Comparison of ENCODE assay signal across 8 mouse cellular contexts in the genomic region with DNA sequence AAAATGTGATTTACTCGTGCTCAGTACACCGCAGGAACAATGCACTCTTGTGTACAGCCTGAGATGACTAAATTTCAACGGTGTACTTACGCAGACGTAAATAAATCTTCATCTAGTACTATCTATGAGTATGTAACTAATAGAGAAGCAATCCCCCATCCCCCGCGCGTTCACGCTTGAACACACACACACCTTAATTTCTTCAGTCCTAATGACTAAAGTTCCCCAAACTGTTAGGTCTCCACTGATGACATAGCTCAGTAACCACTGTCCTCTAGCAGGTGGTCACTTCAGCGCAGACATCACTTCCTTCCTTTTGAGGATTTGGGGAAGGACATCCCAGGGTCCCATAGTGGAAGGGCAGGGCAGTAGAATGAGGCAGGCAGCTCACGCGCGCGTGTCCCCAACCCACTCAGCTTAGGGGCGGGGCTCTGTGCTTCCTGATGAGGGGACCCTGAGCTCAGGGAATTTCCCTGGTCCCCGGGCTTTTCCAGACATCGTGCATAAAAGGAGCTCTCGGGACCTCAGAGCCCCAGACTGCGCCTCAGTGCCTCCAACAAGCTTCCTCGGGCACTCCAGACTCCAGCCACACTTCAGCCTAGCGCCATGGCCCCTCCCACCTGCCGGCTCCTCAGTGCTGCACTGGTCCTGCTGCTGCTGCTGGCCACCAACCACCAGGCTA. TPM values are rescaled to one million over a fixed set of nuclear protein-coding genes. Genes with fewer than 3 reads are reported as not detected.
DNase-seq lines count a peak whose midpoint lies in the region; ATAC-seq and TF ChIP-seq lines count a peak whose summit lies in the region.

A gene (plus strand): TSS at position 533 of the 682 bp plus-strand sequence.

- 8% methylated on average over 22 of the region's 22 CpGs for WGBS in hindbrain, postnatal 0 days
- WGBS in stomach, postnatal 0 days: 11% methylated on average over 22 of the region's 22 CpGs

- TF ChIP-seq CTCF in hindbrain, postnatal 0 days (IDR thresholded peaks at IDR 0.05; ENCODE audit: low read depth): no peak
- no peak for TF ChIP-seq CTCF in stomach, postnatal 0 days (IDR thresholded peaks at IDR 0.05; ENCODE audit: low read depth)

- H3K27me3 ChIP-seq in hindbrain, postnatal 0 days (ENCODE audit: insufficient read depth, low read length): peaks cover 8% of the 10 kb centered on the region
- no peaks in the 10 kb centered on the region; the same call in 1 of the 2 replicates for H3K27me3 ChIP-seq in stomach, postnatal 0 days (ENCODE audit: control insufficient read depth, insufficient read depth, low read length)

- no peak within 1 kb of the TSS for H3K9ac ChIP-seq in hindbrain, postnatal 0 days (replicated peaks; ENCODE audit: low read length)
- no peak within 1 kb of the TSS for H3K9ac ChIP-seq in stomach, postnatal 0 days (ENCODE audit: low read length)

- DNase-seq in adrenal gland, adult 2 months: peak; percentile 29
- DNase-seq in adrenal gland, adult 18-20 months (ENCODE audit: low spot score in 2 of 2): no peak
- DNase-seq in embryo, embryonic 10.5 days (ENCODE audit: low spot score): peak; percentile 16
- no peak for DNase-seq in hindbrain, postnatal 0 days (ENCODE audit: low spot score)
- peak; percentile 20 for DNase-seq in stomach, postnatal 0 days (ENCODE audit: low spot score)
- DNase-seq in spleen, postnatal 14 days (ENCODE audit: low spot score in 2 of 2): no peak
- DNase-seq in cerebellum, adult 8-10 months: no peak

- 0 out of 2 replicates have a peak, but pooled peaks cover 3% of the 10 kb centered on the region for H3K4me1 ChIP-seq in hindbrain, postnatal 0 days (ENCODE audit: insufficient read depth, low read length)
- H3K4me1 ChIP-seq in stomach, postnatal 0 days (replicated peaks; ENCODE audit: control insufficient read depth, insufficient read depth): peaks cover 3% of the 10 kb centered on the region; the same call in 1 of the 2 replicates

- peak within 1 kb of the TSS; percentile 66 for H3K4me2 ChIP-seq in hindbrain, postnatal 0 days (ENCODE audit: low read depth, low read length)
- H3K4me2 ChIP-seq in stomach, postnatal 0 days (replicated peaks; ENCODE audit: low read depth): peak within 1 kb of the TSS; percentile 62

- peak; percentile 71 for ATAC-seq in hindbrain, postnatal 0 days
- ATAC-seq in megakaryocyte, adult 5-6 weeks (ENCODE audit: poor library complexity, severe bottlenecking): peak; percentile 86
- ATAC-seq in stomach, postnatal 0 days (ENCODE audit: low FRiP score, low TSS enrichment): peak; percentile 47; the same call in 1 of the 2 replicates

- TF ChIP-seq EP300 in stomach, postnatal 0 days (optimal IDR thresholded peaks at IDR 0.05): no peak

- no peaks in the 10 kb centered on the region for H3K36me3 ChIP-seq in hindbrain, postnatal 0 days (ENCODE audit: insufficient read depth, low read length)
- no peaks in the 10 kb centered on the region for H3K36me3 ChIP-seq in stomach, postnatal 0 days (ENCODE audit: control insufficient read depth, insufficient read depth, low read length)

- H3K4me3 ChIP-seq in hindbrain, postnatal 0 days (ENCODE audit: low read length): peak within 1 kb of the TSS; percentile 31
- H3K4me3 ChIP-seq in stomach, postnatal 0 days (ENCODE audit: low read depth, low read length): peak within 1 kb of the TSS; percentile 20

- no peak within 1 kb of the TSS for H3K27ac ChIP-seq in hindbrain, postnatal 0 days
- H3K27ac ChIP-seq in stomach, postnatal 0 days (replicated peaks): no peak within 1 kb of the TSS

- no peaks in the 10 kb centered on the region for H3K9me3 ChIP-seq in hindbrain, postnatal 0 days (ENCODE audit: low read length)
- H3K9me3 ChIP-seq in stomach, postnatal 0 days (ENCODE audit: control insufficient read depth, low read length): no peaks in the 10 kb centered on the region

RNA-seq across cellular contexts. Expression of the gene that starts here (rescaled TPM):
- under 1 TPM in 1 of 2 experiments, not detected in 1; 0.35 TPM for total RNA-seq in adrenal gland, adult 2 months (2021)
- 1.9 TPM in 2 replicates for polyA plus RNA-seq in adrenal gland, adult 2 months (2012; rRNA removed)
- under 1 TPM in 1 of 2 experiments, not detected in 1; 0.32 TPM for total RNA-seq in adrenal gland, adult 18-20 months (2021)
- not detected in 2 replicates for total RNA-seq in hindbrain, postnatal 0 days (2014; rRNA removed)
- polyA plus RNA-seq in hindbrain, postnatal 0 days (2015; fragmentation: Nextera tagmentation; extraction: Ambion mirVana): 0.14 TPM in 1 of 2 replicates, not detected in the other
- total RNA-seq in megakaryocyte, adult 5-6 weeks (2015): 12.9 and 38.9 TPM in 2 replicates
- total RNA-seq in megakaryocyte, adult 5-6 weeks (2017): 19.7 and 51.7 TPM in 2 replicates
- 0.15 and 0.16 TPM in 2 replicates for polyA plus RNA-seq in stomach, postnatal 0 days (2015; fragmentation: Nextera tagmentation; extraction: Ambion mirVana)

Comparison
In these comparisons a context has a peak if more than half of its experiments do, and no peak if none do; other contexts are left out.
1. RNA of the gene that starts here (total RNA-seq): 12.9 to 51.7 TPM in megakaryocyte, adult 5-6 weeks; 0.35 TPM in adrenal gland, adult 2 months, 0.32 TPM in adrenal gland, adult 18-20 months and not detected in hindbrain, postnatal 0 days; every median in the first group is over 10 times any median in the second.
2. DNase-seq: peak in adrenal gland, adult 2 months (single experiment) and embryo, embryonic 10.5 days (single experiment); none in adrenal gland, adult 18-20 months (0 of 2), hindbrain, postnatal 0 days (single experiment), spleen, postnatal 14 days (0 of 2) and cerebellum, adult 8-10 months (single experiment).
3. Peak in ATAC-seq, H3K4me3 ChIP-seq and H3K4me2 ChIP-seq in hindbrain, postnatal 0 days; RNA of the gene not detected or under 1 TPM.
4. Peak in DNase-seq, ATAC-seq, H3K4me3 ChIP-seq and H3K4me2 ChIP-seq in stomach, postnatal 0 days; RNA of the gene not detected or under 1 TPM.
5. Peak in every context shown above with its lines, with median percentiles within 50 percentile points of each other: ATAC-seq.